Comparison of ENCODE assay signal across 8 mouse cellular contexts in the genomic region with DNA sequence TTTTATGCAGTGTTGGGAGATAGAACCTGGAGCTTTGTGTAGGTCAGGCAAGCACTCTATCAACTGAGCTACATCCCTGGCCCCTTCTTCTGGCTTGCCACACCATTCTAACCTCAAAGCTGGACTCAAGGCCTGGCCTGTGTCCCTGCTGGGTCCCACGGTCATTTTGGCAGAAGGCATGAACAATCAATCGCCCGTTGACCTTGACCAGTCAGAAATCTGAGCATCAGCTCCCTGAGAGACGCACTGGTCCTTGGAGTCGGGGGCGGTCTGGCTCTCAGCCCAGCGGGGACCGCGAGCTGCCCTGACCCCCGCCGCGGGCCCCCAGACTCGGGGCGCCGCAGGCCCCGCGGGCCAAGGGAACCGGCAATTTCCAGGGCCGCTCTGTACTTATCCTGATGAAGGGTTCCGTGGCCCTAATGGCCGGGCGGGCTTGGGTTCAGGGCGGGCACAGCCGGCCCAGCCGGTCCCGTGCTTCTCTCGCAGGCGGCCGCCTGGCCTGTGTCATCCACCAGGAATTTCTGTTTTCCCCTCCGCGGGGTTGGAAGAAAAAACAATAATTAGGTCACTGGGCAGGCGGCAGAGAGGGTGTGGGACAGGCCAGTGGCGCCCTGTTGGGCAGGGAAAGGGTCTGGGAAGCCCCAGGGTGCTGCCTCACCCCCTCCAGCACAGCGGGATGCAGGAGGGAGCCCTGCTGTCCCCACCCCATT.
DNase-seq lines count a peak whose midpoint lies in the region; ATAC-seq and TF ChIP-seq lines count a peak whose summit lies in the region.

No protein-coding gene starts in this region.

- TF ChIP-seq POLR2A in lung, adult 2 months (IDR thresholded peaks at IDR 0.05; ENCODE audit: borderline replicate concordance, extremely low read depth, low read depth, low read length): no peak

- H3K27ac ChIP-seq in intestine, embryonic 16.5 days (ENCODE audit: low read length): peak overlapping the region; percentile 60

- peak overlapping the region; percentile 59 for H3K4me2 ChIP-seq in intestine, embryonic 16.5 days (ENCODE audit: low read depth, low read length)

- H3K4me1 ChIP-seq in intestine, embryonic 16.5 days (ENCODE audit: control insufficient read depth, insufficient read depth, low read length): peaks cover 25% of the 10 kb centered on the region
- H3K4me1 ChIP-seq in lung, adult 2 months (ENCODE audit: control insufficient read depth, insufficient read depth, low read length): peaks cover 11% of the 10 kb centered on the region

- ATAC-seq in intestine, embryonic 16.5 days: peak; percentile 71
- ATAC-seq in monocyte, adult 5-6 weeks (replicated peaks; ENCODE audit: insufficient number of reproducible peaks, low FRiP score, low TSS enrichment, poor library complexity, severe bottlenecking): no peak

- H3K4me3 ChIP-seq in intestine, embryonic 16.5 days (ENCODE audit: low read length): peak overlapping the region; percentile 35
- H3K4me3 ChIP-seq in lung, adult 2 months (replicated peaks; ENCODE audit: extremely low read depth, low read depth, low read length): no peak overlapping the region

- H3K36me3 ChIP-seq in intestine, embryonic 16.5 days (ENCODE audit: control insufficient read depth, insufficient read depth, low read length): no peaks in the 10 kb centered on the region

- DNase-seq in ZHBTc4 (ENCODE audit: low read depth, low spot score): peak; percentile 35
- DNase-seq in cerebellum, postnatal 25 days: peak; percentile 45 to 55
- DNase-seq in gastrocnemius, postnatal 4 days (ENCODE audit: low spot score in 2 of 2): peak; percentile 41 to 68
- DNase-seq in lung, adult 2 months: peak; percentile 45
- DNase-seq in ovary, postnatal 36 days (ENCODE audit: low spot score): peak; percentile 67
- no peak for DNase-seq in spleen, adult 18-20 months

- H3K9me3 ChIP-seq in intestine, embryonic 16.5 days (ENCODE audit: control insufficient read depth, low read length): no peaks in the 10 kb centered on the region

- TF ChIP-seq CTCF in lung, adult 2 months (IDR thresholded peaks at IDR 0.05; ENCODE audit: insufficient read depth, low read length): no peak

- H3K9ac ChIP-seq in intestine, embryonic 16.5 days (ENCODE audit: low read depth, low read length): peak overlapping the region; percentile 67

- no peaks in the 10 kb centered on the region; the same call in 1 of the 2 replicates for H3K27me3 ChIP-seq in intestine, embryonic 16.5 days (replicated peaks; ENCODE audit: control insufficient read depth, insufficient read depth, low read length)

- WGBS in intestine, embryonic 16.5 days: 3% methylated on average over 34 of the region's 34 CpGs
- WGBS in lung, adult 2 months: 14% methylated on average over 34 of the region's 34 CpGs

Comparison
In these comparisons a context has a peak if more than half of its experiments do, and no peak if none do; other contexts are left out.
1. DNase-seq: peak in ZHBTc4 (single experiment), cerebellum, postnatal 25 days (2 of 2), gastrocnemius, postnatal 4 days (2 of 2), lung, adult 2 months (single experiment) and ovary, postnatal 36 days (single experiment); none in spleen, adult 18-20 months (0 of 2).